Mouse (Mus musculus) forebrain, embryonic 14.5 days (tissue): ENCODE measurements around the gene Ipcef1. TPM values are rescaled to one million over a fixed set of nuclear protein-coding genes. Genes with fewer than 3 reads are reported as not detected.

Source experiments
- ATAC-seq: fragments of 200-750 bp; cut with Nextera tagmentation; 2 replicates; pipeline ENCODE4 v1.8.0; 2017; ENCODE audit warnings: mild to moderate bottlenecking, moderate library complexity
- DNase-seq: peaks from one replicate; pipeline ENCODE4 v3.0.0-alpha.2; 2015; ENCODE audit warnings: low spot score
- H3K27ac ChIP-seq: fragments of 300-500 bp; sonication (generic); 2 replicates; pipeline ENCODE4 v1.5.1; 2014; ENCODE audit warnings: low read depth, mild to moderate bottlenecking, control low read depth, low read length, moderate library complexity
- H3K27me3 ChIP-seq: fragments of 300-500 bp; sonication (generic); replicated peaks from 2 replicates; pipeline ENCODE4 v1.6.1; 2014; ENCODE audit warnings: low read length, control low read depth, mixed read lengths; ENCODE audit not compliant: control insufficient read depth, insufficient read depth
- H3K36me3 ChIP-seq: fragments of 300-500 bp; sonication (generic); 2 replicates; pipeline ENCODE4 v1.6.1; 2014; ENCODE audit warnings: low read length, control low read depth; ENCODE audit not compliant: control insufficient read depth, insufficient read depth
- H3K4me1 ChIP-seq: fragments of 300-500 bp; sonication (generic); 2 replicates; pipeline ENCODE4 v1.6.1; 2014; ENCODE audit warnings: antibody characterized with exemption, low read length, control low read depth; ENCODE audit not compliant: control insufficient read depth, insufficient read depth
- H3K4me2 ChIP-seq: fragments of 300-500 bp; sonication (generic); 2 replicates; pipeline ENCODE4 v1.6.1; 2014; ENCODE audit warnings: mild to moderate bottlenecking, control low read depth, low read length
- H3K4me3 ChIP-seq: fragments of 300-500 bp; sonication (generic); 2 replicates; pipeline ENCODE4 v1.5.1; 2014; ENCODE audit warnings: low read depth, low read length, control low read depth
- H3K9ac ChIP-seq: fragments of 300-500 bp; sonication (generic); 2 replicates; pipeline ENCODE4 v1.6.1; 2014; ENCODE audit warnings: mild to moderate bottlenecking, low read length, control low read depth, moderate library complexity
- H3K9me3 ChIP-seq: fragments of 300-500 bp; sonication (generic); replicated peaks from 2 replicates; pipeline ENCODE4 v1.6.1; 2016; ENCODE audit warnings: low read length, control low read depth, mixed read lengths; ENCODE audit not compliant: control insufficient read depth
- WGBS: fragments of 180-500 bp; shearing (Covaris S2); extraction: QIAGEN DNeasy Blood & Tissue Kit; methylation state at CpG from one replicate; pipeline ENCODE4 v1.1.7; 2014; 5-methylcytosine and 5-hydroxymethylcytosine counted together
- polyA plus RNA-seq: library from polyadenylated mRNA; unstranded; fragments of >200 nt; fragmentation: Nextera tagmentation; extraction: Ambion mirVana; gene quantifications from 2 replicates; pipeline ENCODE4 v1.2.1, GENCODE M21; 2014

Ipcef1 gene
- polyA plus RNA-seq, 1 experiment from 2014 or later = 2.0 TPM

DNA sequence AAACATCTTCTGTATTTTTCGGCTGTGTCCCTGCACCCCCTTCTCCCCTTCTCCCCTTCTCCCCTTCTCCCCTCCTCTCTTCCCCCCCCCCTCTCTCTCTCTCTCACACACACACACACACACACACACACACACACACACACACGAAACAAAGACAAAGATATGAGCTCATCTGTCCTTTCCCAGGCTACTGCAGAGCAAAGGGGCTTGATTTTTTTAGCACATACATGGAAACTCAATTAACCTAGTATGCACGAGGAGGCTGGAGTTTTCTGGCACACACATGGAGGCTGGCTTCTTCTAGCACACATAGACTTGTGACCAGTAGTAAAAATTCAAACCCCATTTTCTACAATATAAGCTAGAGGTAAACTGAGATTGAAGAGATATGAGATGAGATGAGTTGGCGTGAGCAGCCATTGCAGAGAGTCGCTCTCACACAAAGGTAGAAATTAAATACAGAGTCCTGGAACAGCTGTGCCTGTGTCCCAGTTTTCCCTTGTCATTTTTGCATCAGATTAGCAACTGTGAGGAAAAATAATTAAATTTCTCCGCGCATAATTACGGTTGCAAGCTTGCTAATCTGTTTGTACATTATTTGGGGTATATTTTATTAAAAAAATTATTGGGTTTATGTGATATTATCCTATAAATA lies 84.6 kb downstream of the Ipcef1 start:
- WGBS = 81% methylated on average over 8 of the region's 8 CpGs
- DNase-seq (no peak), ATAC-seq (no peak)
- H3K9me3 ChIP-seq = no peaks in the 10 kb centered on the region
- H3K4me1 ChIP-seq = no peaks in the 10 kb centered on the region
- H3K4me3 ChIP-seq = no peak overlapping the region
- H3K9ac ChIP-seq = no peak overlapping the region
- H3K36me3 ChIP-seq = no peaks in the 10 kb centered on the region
- H3K27me3 ChIP-seq = no peaks in the 10 kb centered on the region
- no peak overlapping the region for H3K27ac ChIP-seq
- no peak overlapping the region for H3K4me2 ChIP-seq

DNA sequence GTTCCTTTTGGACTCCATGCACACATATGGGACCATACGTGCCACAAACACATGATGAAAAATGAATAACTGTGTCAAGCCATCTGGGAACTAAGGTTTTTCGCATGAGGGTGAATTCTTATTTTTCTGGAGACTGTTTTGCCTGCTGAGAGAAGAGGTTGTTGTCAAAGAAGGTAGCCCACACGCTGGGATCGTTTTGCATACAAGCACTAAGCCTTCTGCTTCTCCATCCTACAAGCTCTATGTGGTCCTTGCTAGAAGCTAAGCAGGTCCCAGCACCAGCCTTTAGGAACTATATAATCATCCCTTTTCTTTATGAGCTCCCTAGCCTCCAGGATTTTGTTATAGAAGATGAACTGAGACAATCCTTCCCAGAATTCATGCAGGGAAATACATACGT lies 93.5 kb downstream of the Ipcef1 start:
- ATAC-seq = no peak
- H3K36me3 ChIP-seq = no peaks in the 10 kb centered on the region
- H3K4me1 ChIP-seq = no peaks in the 10 kb centered on the region
- H3K9ac ChIP-seq = no peak overlapping the region
- H3K4me3 ChIP-seq = no peak overlapping the region
- no peaks in the 10 kb centered on the region for H3K27me3 ChIP-seq
- no peak for DNase-seq
- H3K27ac ChIP-seq = no peak overlapping the region
- H3K4me2 ChIP-seq = no peak overlapping the region
- no peaks in the 10 kb centered on the region for H3K9me3 ChIP-seq
- WGBS = 76% methylated on average over 5 of the region's 5 CpGs

- Histone ChIP-seq H3K4me2 (no peak overlapping the region), H3K27me3 (no peaks in the 10 kb centered on the region), H3K27ac (no peak overlapping the region), H3K36me3 (no peaks in the 10 kb centered on the region), H3K9ac (no peak overlapping the region), H3K9me3 (no peaks in the 10 kb centered on the region), H3K4me1 (no peaks in the 10 kb centered on the region), H3K4me3 (no peak overlapping the region)
- DNase-seq = no peak
- no peak for ATAC-seq
- 96% methylated on average over 2 of the region's 2 CpGs for WGBS
These were observed 95.9 kb downstream of the Ipcef1 start for GRCm38 (mm10) chr10:6956357-6956756.

- no peak for ATAC-seq
- H3K9me3 ChIP-seq = no peaks in the 10 kb centered on the region
- H3K27me3 ChIP-seq = no peaks in the 10 kb centered on the region
- H3K9ac ChIP-seq = no peak overlapping the region
- H3K4me2 ChIP-seq = no peak overlapping the region
- no peak overlapping the region for H3K4me3 ChIP-seq
- no peaks in the 10 kb centered on the region for H3K36me3 ChIP-seq
- H3K27ac ChIP-seq = no peak overlapping the region
- H3K4me1 ChIP-seq = no peaks in the 10 kb centered on the region
- no peak for DNase-seq
These were observed 97.7 kb downstream of the Ipcef1 start for GRCm38 (mm10) chr10:6954533-6954932.

GRCm38 (mm10) chr10:6953115-6953514 lies 99.2 kb downstream of the Ipcef1 start:
- Histone ChIP-seq H3K4me3 (no peak overlapping the region), H3K4me1 (no peaks in the 10 kb centered on the region), H3K27me3 (no peaks in the 10 kb centered on the region), H3K9me3 (no peaks in the 10 kb centered on the region), H3K36me3 (no peaks in the 10 kb centered on the region), H3K9ac (no peak overlapping the region), H3K4me2 (no peak overlapping the region), H3K27ac (no peak overlapping the region)
- DNase-seq (no peak), ATAC-seq (no peak)
- WGBS = 84% methylated on average over 1 of the region's 1 CpGs

- Histone ChIP-seq H3K9ac (no peak overlapping the region), H3K4me3 (no peak overlapping the region), H3K4me1 (no peaks in the 10 kb centered on the region), H3K27ac (no peak overlapping the region), H3K36me3 (no peaks in the 10 kb centered on the region), H3K9me3 (no peaks in the 10 kb centered on the region), H3K4me2 (no peak overlapping the region), H3K27me3 (no peaks in the 10 kb centered on the region)
- 88% methylated on average over 4 of the region's 4 CpGs for WGBS
- no peak for ATAC-seq
- no peak for DNase-seq
These were observed 115.4 kb downstream of the Ipcef1 start for GRCm38 (mm10) chr10:6936671-6937425.

DNA sequence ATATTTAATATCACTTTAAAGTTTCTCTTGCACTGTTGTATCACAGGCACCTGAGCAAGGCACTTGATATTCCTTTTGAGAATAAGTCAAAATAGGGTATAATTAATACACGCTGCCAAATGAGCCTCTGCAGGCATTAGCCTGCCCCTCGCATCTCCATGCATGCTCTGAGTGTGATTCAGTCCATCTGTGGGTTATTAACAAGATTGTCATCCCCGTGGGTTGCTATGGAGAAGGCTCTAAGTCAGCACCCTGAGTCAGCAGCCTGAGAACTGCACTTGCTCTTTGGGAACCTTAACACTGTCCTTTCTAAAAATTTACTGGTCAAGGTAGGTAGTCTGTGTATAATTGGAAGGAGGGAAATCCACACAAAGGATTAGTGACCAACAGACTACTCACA lies 117.5 kb downstream of the Ipcef1 start:
- no peak overlapping the region for H3K27ac ChIP-seq
- no peaks in the 10 kb centered on the region for H3K27me3 ChIP-seq
- DNase-seq = no peak
- no peak for ATAC-seq
- H3K4me1 ChIP-seq = no peaks in the 10 kb centered on the region
- no peak overlapping the region for H3K4me2 ChIP-seq
- H3K4me3 ChIP-seq = no peak overlapping the region
- no peaks in the 10 kb centered on the region for H3K36me3 ChIP-seq
- 59% methylated on average over 3 of the region's 3 CpGs for WGBS
- H3K9me3 ChIP-seq = no peaks in the 10 kb centered on the region
- H3K9ac ChIP-seq = no peak overlapping the region

DNA sequence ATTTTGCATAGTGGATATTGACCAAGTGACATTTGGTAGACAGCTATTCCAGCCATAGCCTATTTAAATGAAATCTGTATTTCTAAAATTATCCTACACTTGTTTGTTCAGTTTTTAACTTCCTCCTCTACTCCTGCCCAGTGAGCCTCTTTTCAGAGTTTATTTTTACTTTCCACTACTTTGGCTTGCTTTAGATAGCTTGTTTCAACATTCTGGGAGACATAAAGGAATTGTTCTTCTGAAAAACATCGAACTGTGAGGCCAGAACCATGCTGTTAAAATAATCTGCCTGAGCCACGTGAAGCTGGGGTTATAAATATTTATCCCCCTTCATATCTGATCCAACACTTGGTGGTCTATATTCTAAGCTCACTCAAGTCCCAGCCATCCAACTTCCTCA lies 121.4 kb downstream of the Ipcef1 start:
- no peak overlapping the region for H3K4me3 ChIP-seq
- no peak for DNase-seq
- H3K36me3 ChIP-seq = no peaks in the 10 kb centered on the region
- H3K27me3 ChIP-seq = no peaks in the 10 kb centered on the region
- H3K27ac ChIP-seq = no peak overlapping the region
- no peaks in the 10 kb centered on the region for H3K4me1 ChIP-seq
- no peaks in the 10 kb centered on the region for H3K9me3 ChIP-seq
- WGBS = 78% methylated on average over 2 of the region's 2 CpGs
- ATAC-seq = no peak
- no peak overlapping the region for H3K9ac ChIP-seq
- H3K4me2 ChIP-seq = no peak overlapping the region

DNA sequence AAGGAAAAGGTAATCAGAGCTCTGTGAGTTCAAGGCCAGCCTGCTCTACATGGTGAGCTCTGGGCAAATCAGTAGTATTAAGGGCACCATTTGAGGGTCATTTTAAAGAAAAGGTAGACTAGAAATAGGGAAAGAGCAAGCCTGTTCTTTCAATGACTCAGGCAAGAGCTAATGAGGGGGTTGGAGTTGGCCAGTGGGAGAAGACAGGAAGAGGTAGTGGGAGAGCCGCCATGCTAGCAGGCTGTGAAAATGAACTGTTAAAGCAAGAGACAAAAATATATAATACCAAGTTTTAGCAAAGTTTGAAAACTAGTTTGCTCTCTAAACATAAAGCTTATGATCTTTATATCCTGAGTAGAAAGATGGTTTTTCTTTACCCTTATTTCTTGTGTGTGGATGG lies 121.9 kb downstream of the Ipcef1 start:
- DNase-seq = no peak
- no peak overlapping the region for H3K9ac ChIP-seq
- H3K4me3 ChIP-seq = no peak overlapping the region
- no peak overlapping the region for H3K27ac ChIP-seq
- no peak overlapping the region for H3K4me2 ChIP-seq
- 86% methylated on average over 1 of the region's 1 CpGs for WGBS
- no peak for ATAC-seq
- no peaks in the 10 kb centered on the region for H3K27me3 ChIP-seq
- no peaks in the 10 kb centered on the region for H3K9me3 ChIP-seq
- no peaks in the 10 kb centered on the region for H3K36me3 ChIP-seq
- no peaks in the 10 kb centered on the region for H3K4me1 ChIP-seq
